ENCODE assay signal across 8 mouse cellular contexts in genomic region chr13:41606081-41607000, GRCm38 (mm10). TPM values are rescaled to one million over a fixed set of nuclear protein-coding genes. Genes with fewer than 3 reads are reported as not detected.
DNase-seq lines count a peak whose midpoint lies in the region; ATAC-seq lines count a peak whose summit lies in the region.

No protein-coding gene starts in this region.

- H3K79me2 ChIP-seq in macrophage (ENCODE audit: inconsistent target) = peaks cover 45% of the 10 kb centered on the region

- peak overlapping the region; percentile 88 for H3K27ac ChIP-seq in forebrain, embryonic 13.5 days
- peak overlapping the region; percentile 75 for H3K27ac ChIP-seq in macrophage

- H3K9ac ChIP-seq in forebrain, embryonic 13.5 days = peak overlapping the region; percentile 99

- no peaks in the 10 kb centered on the region for H3K27me3 ChIP-seq in forebrain, embryonic 13.5 days

- peak overlapping the region; percentile 92 for H3K4me3 ChIP-seq in forebrain, embryonic 13.5 days
- peak overlapping the region; percentile 67 for H3K4me3 ChIP-seq in macrophage (ENCODE audit: inconsistent target)

- peaks cover 30% of the 10 kb centered on the region for H3K4me1 ChIP-seq in forebrain, embryonic 13.5 days

- WGBS in forebrain, embryonic 13.5 days = 2% methylated on average over 59 of the region's 67 CpGs
- 1% methylated on average over 56 of the region's 67 CpGs for WGBS in macrophage (ENCODE audit: missing documents)

- H3K36me3 ChIP-seq in forebrain, embryonic 13.5 days (ENCODE audit: poor library complexity, severe bottlenecking) = no peaks in the 10 kb centered on the region
- H3K36me3 ChIP-seq in macrophage (ENCODE audit: inconsistent target) = no peaks in the 10 kb centered on the region

- intact Hi-C loops in heart, postnatal 25 days (cut with DNase I) = loop anchor here (10.0 kb wide), 1 partner anchor 1948 kb away; no protein-coding TSS in a partner anchor

- peak; percentile 44 for ATAC-seq in forebrain, embryonic 13.5 days
- no peak for ATAC-seq in monocyte, adult 5-6 weeks (replicated peaks; ENCODE audit: insufficient number of reproducible peaks, low FRiP score, low TSS enrichment, poor library complexity, severe bottlenecking)

- peak; percentile 32 for DNase-seq in MN1 (ENCODE audit: low spot score)
- peak; percentile 29 for DNase-seq in c-Kit-positive CD71-positive TER-119-positive erythroid progenitor cells, embryonic 14.5 days (ENCODE audit: low spot score)
- DNase-seq in heart, postnatal 25 days (ENCODE audit: low spot score) = peak; percentile 47
- peak; percentile 48 to 53 for DNase-seq in layer of hippocampus, adult 8-10 months (ENCODE audit: low spot score in 2 of 2)
- DNase-seq in right cerebral cortex, postnatal 14 days = peak; percentile 48

- H3K9me3 ChIP-seq in forebrain, embryonic 13.5 days (replicated peaks) = no peaks in the 10 kb centered on the region

- H3K4me2 ChIP-seq in forebrain, embryonic 13.5 days = peak overlapping the region; percentile 69

RNA-seq across cellular contexts. Expression of gene Tmem170b, which starts 0.6 kb away (rescaled TPM):
- polyA plus RNA-seq in forebrain, embryonic 13.5 days (2015; fragmentation: Nextera tagmentation; extraction: Ambion mirVana) = 28.0 and 31.1 TPM in 2 replicates
- 10 to 100 TPM; 20.4 to 21.5 TPM for total RNA-seq in heart, postnatal 25 days (2021)
- 10 to 100 TPM; 83.3 to 88.9 (median 87.6) TPM for total RNA-seq in layer of hippocampus, adult 8-10 months (2022)
- 10 to 100 TPM in 22 of 26 experiments, 1 to 10 TPM in 4; 4.7 to 55.0 (median 31.1) TPM for total RNA-seq in macrophage (2018; cell fraction: chromatin; rRNA removed)
- 10 to 100 TPM; 19.7 to 37.9 (median 32.2) TPM for total RNA-seq in macrophage (2018; cell fraction: cytosol; rRNA removed)
- total RNA-seq in macrophage (2018; cell fraction: nucleus; rRNA removed) = 10 to 100 TPM; 16.1 to 78.5 (median 48.6) TPM
- polyA plus RNA-seq in macrophage (2018) = 11.1 to 15.2 TPM (median 13.8 TPM) in 3 replicates
- 17.6 to 20.1 TPM (median 18.7 TPM) in 3 replicates for total RNA-seq in monocyte, adult 5-6 weeks (2017)
